Mouse (Mus musculus): ENCODE results near the gene Ube2q1.

GRCm38 (mm10) chr3:89788680-89789352 lies 15.4 kb downstream of the Ube2q1 start:
- TF ChIP-seq CTCF (IDR thresholded peaks at IDR 0.05; ENCODE audit: insufficient read depth, low read depth, low read length) = no peak
- no peak for TF ChIP-seq POLR2A (IDR thresholded peaks at IDR 0.05; ENCODE audit: insufficient read depth, low read depth, low read length)

Measured in olfactory bulb, adult 2 months (tissue).